8 mouse cellular contexts compared by ENCODE assay signal in the genomic region with DNA sequence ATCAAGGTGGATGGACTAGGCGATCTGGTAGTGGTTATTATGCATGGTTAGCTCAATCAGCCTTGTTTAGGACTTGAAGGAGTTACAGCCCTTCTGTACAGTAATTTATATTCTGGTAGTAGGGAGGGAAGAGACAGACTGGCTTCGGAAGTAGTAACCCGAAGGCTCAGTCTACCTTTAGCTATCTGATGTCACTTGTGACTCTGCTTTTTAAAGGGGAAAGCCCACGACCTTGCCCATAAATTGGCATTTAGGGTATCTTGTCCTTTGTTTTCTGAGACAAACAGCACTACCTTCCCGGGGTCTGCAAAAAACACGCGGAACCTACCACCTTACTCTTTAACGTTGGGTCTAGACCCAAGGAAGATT. TPM values are rescaled to one million over a fixed set of nuclear protein-coding genes. Genes with fewer than 3 reads are reported as not detected.
DNase-seq lines count a peak whose midpoint lies in the region; ATAC-seq and TF ChIP-seq lines count a peak whose summit lies in the region.

No protein-coding gene starts in this region.

- peak overlapping the region; percentile 87 for H3K4me2 ChIP-seq in kidney, postnatal 0 days (ENCODE audit: low read length)
- H3K4me2 ChIP-seq in embryonic facial prominence, embryonic 11.5 days (ENCODE audit: low read depth, low read length): peak overlapping the region; percentile 83
- H3K4me2 ChIP-seq in intestine, embryonic 16.5 days (ENCODE audit: low read depth, low read length): peak overlapping the region; percentile 69

- peak overlapping the region; percentile 70 for H3K9ac ChIP-seq in kidney, postnatal 0 days (ENCODE audit: low read depth, low read length)
- H3K9ac ChIP-seq in embryonic facial prominence, embryonic 11.5 days (replicated peaks; ENCODE audit: low read length): peak overlapping the region; percentile 53
- peak overlapping the region; percentile 82 for H3K9ac ChIP-seq in intestine, embryonic 16.5 days (ENCODE audit: low read depth, low read length)

- H3K4me1 ChIP-seq in kidney, postnatal 0 days (replicated peaks; ENCODE audit: insufficient read depth, low read length): peaks cover 21% of the 10 kb centered on the region
- H3K4me1 ChIP-seq in embryonic facial prominence, embryonic 11.5 days (ENCODE audit: control insufficient read depth, insufficient read depth, low read length): peaks cover 4% of the 10 kb centered on the region
- peaks cover 16% of the 10 kb centered on the region for H3K4me1 ChIP-seq in intestine, embryonic 16.5 days (ENCODE audit: control insufficient read depth, insufficient read depth, low read length)

- no peak for ATAC-seq in kidney, postnatal 0 days (replicated peaks; ENCODE audit: low FRiP score, low read depth)
- no peak for ATAC-seq in embryonic facial prominence, embryonic 11.5 days (replicated peaks; ENCODE audit: insufficient number of reproducible peaks, low FRiP score, low TSS enrichment, low read depth)
- no peak for ATAC-seq in intestine, embryonic 16.5 days
- no peak for ATAC-seq in granulocyte monocyte progenitor cell, adult 5-6 weeks (replicated peaks; ENCODE audit: poor library complexity, severe bottlenecking)

- peak overlapping the region; percentile 57 for H3K4me3 ChIP-seq in kidney, postnatal 0 days (replicated peaks; ENCODE audit: low read depth, low read length)
- H3K4me3 ChIP-seq in embryonic facial prominence, embryonic 11.5 days (ENCODE audit: low read depth, low read length): peak overlapping the region; percentile 77
- H3K4me3 ChIP-seq in intestine, embryonic 16.5 days (ENCODE audit: low read length): peak overlapping the region; percentile 74

- no peak for TF ChIP-seq CTCF in kidney, postnatal 0 days (IDR thresholded peaks at IDR 0.05; ENCODE audit: low read depth)

- no peak for DNase-seq in kidney, postnatal 0 days (ENCODE audit: low spot score)
- no peak for DNase-seq in kidney, postnatal 4 days
- no peak for DNase-seq in embryonic facial prominence, embryonic 11.5 days (ENCODE audit: low spot score)
- peak; percentile 20 for DNase-seq in neural tube, embryonic 10.5 days (ENCODE audit: extremely low spot score, low spot score)
- no peak for DNase-seq in right cerebral cortex, postnatal 14 days
- DNase-seq in cerebellum, adult 11-12 months: no peak

- peak overlapping the region; percentile 89 for H3K27ac ChIP-seq in kidney, postnatal 0 days
- no peak overlapping the region for H3K27ac ChIP-seq in embryonic facial prominence, embryonic 11.5 days (replicated peaks; ENCODE audit: low read depth, low read length)
- H3K27ac ChIP-seq in intestine, embryonic 16.5 days (ENCODE audit: low read length): peak overlapping the region; percentile 94

- peaks cover 23% of the 10 kb centered on the region; the same call in 1 of the 2 replicates for H3K36me3 ChIP-seq in kidney, postnatal 0 days (ENCODE audit: insufficient read depth, low read length)
- no peaks in the 10 kb centered on the region for H3K36me3 ChIP-seq in embryonic facial prominence, embryonic 11.5 days (replicated peaks; ENCODE audit: control insufficient read depth, insufficient read depth, low read depth, low read length)
- H3K36me3 ChIP-seq in intestine, embryonic 16.5 days (ENCODE audit: control insufficient read depth, insufficient read depth, low read length): peaks cover 11% of the 10 kb centered on the region

- H3K27me3 ChIP-seq in kidney, postnatal 0 days (ENCODE audit: insufficient read depth, low read length): no peaks in the 10 kb centered on the region
- H3K27me3 ChIP-seq in embryonic facial prominence, embryonic 11.5 days (ENCODE audit: control insufficient read depth, insufficient read depth, low read length): peaks cover 2% of the 10 kb centered on the region; the same call in 1 of the 2 replicates
- no peaks in the 10 kb centered on the region for H3K27me3 ChIP-seq in intestine, embryonic 16.5 days (replicated peaks; ENCODE audit: control insufficient read depth, insufficient read depth, low read length)

- no peaks in the 10 kb centered on the region for H3K9me3 ChIP-seq in kidney, postnatal 0 days (replicated peaks; ENCODE audit: low read length)
- no peaks in the 10 kb centered on the region for H3K9me3 ChIP-seq in embryonic facial prominence, embryonic 11.5 days (replicated peaks; ENCODE audit: control insufficient read depth, low read length)
- no peaks in the 10 kb centered on the region for H3K9me3 ChIP-seq in intestine, embryonic 16.5 days (ENCODE audit: control insufficient read depth, low read length)

- 3% methylated on average over 8 of the region's 8 CpGs for WGBS in kidney, postnatal 0 days
- 8% methylated on average over 8 of the region's 8 CpGs for WGBS in embryonic facial prominence, embryonic 11.5 days
- WGBS in intestine, embryonic 16.5 days: 4% methylated on average over 8 of the region's 8 CpGs

RNA-seq across cellular contexts. Expression of gene Acaa1a, which starts 0.7 kb away (rescaled TPM):
- 122 and 128 TPM in 2 replicates for polyA plus RNA-seq in kidney, postnatal 0 days (2015; fragmentation: Nextera tagmentation; extraction: Ambion mirVana)
- polyA plus RNA-seq in embryonic facial prominence, embryonic 11.5 days (2014; fragmentation: Nextera tagmentation; extraction: Ambion mirVana): 61.2 and 67.8 TPM in 2 replicates
- polyA plus RNA-seq in intestine, embryonic 16.5 days (2015; fragmentation: Nextera tagmentation; extraction: Ambion mirVana): 114 and 116 TPM in 2 replicates
- 26.4 and 40.6 TPM in 2 replicates for total RNA-seq in granulocyte monocyte progenitor cell, adult 5-6 weeks (2014; fragmentation: Nextera tagmentation)
- total RNA-seq in granulocyte monocyte progenitor cell, adult 5-6 weeks (2017): 21.2 and 26.2 TPM in 2 replicates

RNA-seq across cellular contexts. Expression of gene Myd88, which starts 1.0 kb away (rescaled TPM):
- 26.5 and 29.3 TPM in 2 replicates for polyA plus RNA-seq in kidney, postnatal 0 days (2015; fragmentation: Nextera tagmentation; extraction: Ambion mirVana)
- 9.4 and 11.3 TPM in 2 replicates for polyA plus RNA-seq in embryonic facial prominence, embryonic 11.5 days (2014; fragmentation: Nextera tagmentation; extraction: Ambion mirVana)
- 35.0 and 36.3 TPM in 2 replicates for polyA plus RNA-seq in intestine, embryonic 16.5 days (2015; fragmentation: Nextera tagmentation; extraction: Ambion mirVana)
- total RNA-seq in granulocyte monocyte progenitor cell, adult 5-6 weeks (2014; fragmentation: Nextera tagmentation): 31.1 and 47.6 TPM in 2 replicates
- total RNA-seq in granulocyte monocyte progenitor cell, adult 5-6 weeks (2017): 16.4 and 24.2 TPM in 2 replicates

RNA-seq across cellular contexts. Expression of gene Xylb, which starts 17.0 kb away (rescaled TPM):
- polyA plus RNA-seq in kidney, postnatal 0 days (2015; fragmentation: Nextera tagmentation; extraction: Ambion mirVana): 43.8 and 47.8 TPM in 2 replicates
- polyA plus RNA-seq in embryonic facial prominence, embryonic 11.5 days (2014; fragmentation: Nextera tagmentation; extraction: Ambion mirVana): 6.3 and 6.7 TPM in 2 replicates
- 17.4 and 18.5 TPM in 2 replicates for polyA plus RNA-seq in intestine, embryonic 16.5 days (2015; fragmentation: Nextera tagmentation; extraction: Ambion mirVana)
- 4.4 and 7.4 TPM in 2 replicates for total RNA-seq in granulocyte monocyte progenitor cell, adult 5-6 weeks (2014; fragmentation: Nextera tagmentation)
- 2.8 and 4.1 TPM in 2 replicates for total RNA-seq in granulocyte monocyte progenitor cell, adult 5-6 weeks (2017)

RNA-seq across cellular contexts. Expression of gene Oxsr1, which starts 18.0 kb away (rescaled TPM):
- 10.8 and 11.0 TPM in 2 replicates for polyA plus RNA-seq in kidney, postnatal 0 days (2015; fragmentation: Nextera tagmentation; extraction: Ambion mirVana)
- polyA plus RNA-seq in embryonic facial prominence, embryonic 11.5 days (2014; fragmentation: Nextera tagmentation; extraction: Ambion mirVana): 15.0 and 16.1 TPM in 2 replicates
- 9.1 and 9.5 TPM in 2 replicates for polyA plus RNA-seq in intestine, embryonic 16.5 days (2015; fragmentation: Nextera tagmentation; extraction: Ambion mirVana)
- 27.5 and 28.0 TPM in 2 replicates for total RNA-seq in granulocyte monocyte progenitor cell, adult 5-6 weeks (2014; fragmentation: Nextera tagmentation)
- 28.7 and 30.5 TPM in 2 replicates for total RNA-seq in granulocyte monocyte progenitor cell, adult 5-6 weeks (2017)

RNA-seq across cellular contexts. Expression of gene Slc22a14, which starts 25.2 kb away (rescaled TPM):
- polyA plus RNA-seq in kidney, postnatal 0 days (2015; fragmentation: Nextera tagmentation; extraction: Ambion mirVana): 0.34 and 0.38 TPM in 2 replicates
- not detected in 2 replicates for polyA plus RNA-seq in embryonic facial prominence, embryonic 11.5 days (2014; fragmentation: Nextera tagmentation; extraction: Ambion mirVana)
- polyA plus RNA-seq in intestine, embryonic 16.5 days (2015; fragmentation: Nextera tagmentation; extraction: Ambion mirVana): 0.10 and 0.16 TPM in 2 replicates
- total RNA-seq in granulocyte monocyte progenitor cell, adult 5-6 weeks (2014; fragmentation: Nextera tagmentation): not detected in 2 replicates
- not detected in 2 replicates for total RNA-seq in granulocyte monocyte progenitor cell, adult 5-6 weeks (2017)
